Mouse (Mus musculus) heart, embryonic 16.5 days (tissue): ENCODE results near the gene Gpr15. TPM values are rescaled to one million over a fixed set of nuclear protein-coding genes. Genes with fewer than 3 reads are reported as not detected.
A peak's percentile ranks its signal among the peaks of the same experiment; 100 is the strongest.

Source experiments
- ATAC-seq: fragments of 200-750 bp; cut with Nextera tagmentation; replicated peaks from 2 replicates; pipeline ENCODE4 v1.8.0; 2017; ENCODE audit warnings: moderate number of reproducible peaks; ENCODE audit not compliant: insufficient read depth, low FRiP score; ENCODE audit errors: extremely low read depth
- H3K27ac ChIP-seq: fragments of 300-500 bp; sonication (generic); 2 replicates; pipeline ENCODE4 v1.5.1; 2014; ENCODE audit warnings: mild to moderate bottlenecking, low read length, control low read depth, moderate library complexity
- H3K27me3 ChIP-seq: fragments of 300-500 bp; sonication (generic); 2 replicates; pipeline ENCODE4 v1.6.1; 2014; ENCODE audit warnings: low read length, mixed read lengths; ENCODE audit not compliant: control insufficient read depth, insufficient read depth
- H3K36me3 ChIP-seq: fragments of 300-500 bp; sonication (generic); 2 replicates; pipeline ENCODE4 v1.6.1; 2014; ENCODE audit not compliant: control insufficient read depth, insufficient read depth
- H3K4me1 ChIP-seq: fragments of 300-500 bp; sonication (generic); 2 replicates; pipeline ENCODE4 v1.6.1; 2014; ENCODE audit warnings: low read length, mixed read lengths; ENCODE audit not compliant: control insufficient read depth, insufficient read depth
- H3K4me2 ChIP-seq: fragments of 300-500 bp; sonication (generic); 2 replicates; pipeline ENCODE4 v1.6.1; 2014; ENCODE audit warnings: low read depth, mild to moderate bottlenecking, control low read depth, low read length
- H3K4me3 ChIP-seq: fragments of 300-500 bp; sonication (generic); 2 replicates; pipeline ENCODE4 v1.5.1; 2014; ENCODE audit warnings: mild to moderate bottlenecking, control low read depth, low read length
- H3K9ac ChIP-seq: fragments of 300-500 bp; sonication (generic); 2 replicates; pipeline ENCODE4 v1.6.1; 2014; ENCODE audit warnings: low read length, control low read depth
- H3K9me3 ChIP-seq: fragments of 300-500 bp; sonication (generic); replicated peaks from 2 replicates; pipeline ENCODE4 v1.6.1; 2016; ENCODE audit warnings: low read length; ENCODE audit not compliant: control insufficient read depth
- WGBS: fragments of 180-500 bp; shearing (Covaris S2); extraction: QIAGEN DNeasy Blood & Tissue Kit; methylation state at CpG from one replicate; pipeline ENCODE4 v1.1.7; 2014; 5-methylcytosine and 5-hydroxymethylcytosine counted together
- polyA plus RNA-seq: library from polyadenylated mRNA; unstranded; fragments of >200 nt; fragmentation: Nextera tagmentation; extraction: Ambion mirVana; gene quantifications from 2 replicates; pipeline ENCODE4 v1.2.1, GENCODE M21; 2015

Gene Gpr15
- polyA plus RNA-seq, 1 experiment from 2014 or later: 1.00 TPM

GRCm38 (mm10) chr16:58694091-58694490 lies 24.8 kb downstream of the Gpr15 start:
- Histone ChIP-seq H3K36me3 (no peaks in the 10 kb centered on the region), H3K4me3 (no peak overlapping the region), H3K27me3 (no peaks in the 10 kb centered on the region), H3K4me2 (no peak overlapping the region), H3K9ac (no peak overlapping the region), H3K27ac (no peak overlapping the region), H3K9me3 (no peaks in the 10 kb centered on the region), H3K4me1 (no peaks in the 10 kb centered on the region)
- ATAC-seq: no peak
- 85% methylated on average over 5 of the region's 5 CpGs for WGBS

- no peak overlapping the region for H3K4me3 ChIP-seq
- WGBS: 74% methylated on average over 5 of the region's 5 CpGs
- H3K9ac ChIP-seq: no peak overlapping the region
- no peaks in the 10 kb centered on the region for H3K36me3 ChIP-seq
- no peaks in the 10 kb centered on the region for H3K27me3 ChIP-seq
- no peak overlapping the region for H3K4me2 ChIP-seq
- no peak for ATAC-seq
- no peaks in the 10 kb centered on the region for H3K9me3 ChIP-seq
- H3K4me1 ChIP-seq: peaks cover 4% of the 10 kb centered on the region
- no peak overlapping the region for H3K27ac ChIP-seq
Measured at GRCm38 (mm10) chr16:58690322-58690732, 28.5 kb downstream of the Gpr15 start.

GRCm38 (mm10) chr16:58689555-58690169 lies 29.2 kb downstream of the Gpr15 start:
- Histone ChIP-seq H3K4me1 (peaks cover 4% of the 10 kb centered on the region), H3K27me3 (no peaks in the 10 kb centered on the region), H3K27ac (no peak overlapping the region), H3K36me3 (no peaks in the 10 kb centered on the region), H3K9me3 (no peaks in the 10 kb centered on the region), H3K9ac (no peak overlapping the region), H3K4me3 (no peak overlapping the region), H3K4me2 (no peak overlapping the region)
- WGBS: 70% methylated on average over 5 of the region's 5 CpGs
- ATAC-seq: no peak

- no peaks in the 10 kb centered on the region for H3K36me3 ChIP-seq
- no peak overlapping the region for H3K4me2 ChIP-seq
- no peaks in the 10 kb centered on the region for H3K27me3 ChIP-seq
- H3K9me3 ChIP-seq: no peaks in the 10 kb centered on the region
- 93% methylated on average over 1 of the region's 1 CpGs for WGBS
- no peak overlapping the region for H3K9ac ChIP-seq
- peaks cover 4% of the 10 kb centered on the region for H3K4me1 ChIP-seq
- H3K4me3 ChIP-seq: no peak overlapping the region
- H3K27ac ChIP-seq: no peak overlapping the region
- no peak for ATAC-seq
Measured at GRCm38 (mm10) chr16:58688534-58688933, 30.3 kb downstream of the Gpr15 start.

GRCm38 (mm10) chr16:58685548-58686537 lies 33.0 kb downstream of the Gpr15 start:
- ATAC-seq: peak; percentile 68; the same call in 1 of the 2 replicates

GRCm38 (mm10) chr16:58684537-58684936 lies 34.3 kb downstream of the Gpr15 start:
- no peaks in the 10 kb centered on the region for H3K27me3 ChIP-seq
- H3K36me3 ChIP-seq: peaks cover 14% of the 10 kb centered on the region; the same call in 1 of the 2 replicates
- H3K9me3 ChIP-seq: no peaks in the 10 kb centered on the region
- no peak overlapping the region for H3K27ac ChIP-seq
- no peak for ATAC-seq
- H3K9ac ChIP-seq: no peak overlapping the region
- no peak overlapping the region for H3K4me2 ChIP-seq
- H3K4me1 ChIP-seq: peaks cover 4% of the 10 kb centered on the region
- H3K4me3 ChIP-seq: no peak overlapping the region

More at GRCm38 (mm10) chr16:58685548-58686537, 33.0 kb downstream of the Gpr15 start:
- H3K4me3 ChIP-seq: peak overlapping the region; percentile 23
- peak overlapping the region; percentile 49 for H3K4me2 ChIP-seq
- H3K36me3 ChIP-seq: peaks cover 9% of the 10 kb centered on the region; the same call in 1 of the 2 replicates
- 47% methylated on average over 20 of the region's 20 CpGs for WGBS
- H3K9ac ChIP-seq: peak overlapping the region; percentile 3; the same call in 1 of the 2 replicates
- peaks cover 4% of the 10 kb centered on the region for H3K4me1 ChIP-seq
- H3K9me3 ChIP-seq: no peaks in the 10 kb centered on the region
- 0 out of 2 replicates have a peak overlapping the region, but pooled peaks have one; percentile 14 for H3K27ac ChIP-seq
- H3K27me3 ChIP-seq: no peaks in the 10 kb centered on the region

GRCm38 (mm10) chr16:58683911-58684310 lies 35.0 kb downstream of the Gpr15 start:
- 83% methylated on average over 4 of the region's 4 CpGs for WGBS
- Histone ChIP-seq H3K9me3 (no peaks in the 10 kb centered on the region), H3K27ac (no peak overlapping the region), H3K36me3 (peaks cover 14% of the 10 kb centered on the region; the same call in 1 of the 2 replicates), H3K27me3 (no peaks in the 10 kb centered on the region), H3K4me3 (no peak overlapping the region), H3K4me1 (peaks cover 4% of the 10 kb centered on the region), H3K9ac (no peak overlapping the region), H3K4me2 (no peak overlapping the region)
- no peak for ATAC-seq

- no peak overlapping the region for H3K9ac ChIP-seq
- H3K4me2 ChIP-seq: no peak overlapping the region
- H3K4me3 ChIP-seq: no peak overlapping the region
- peak overlapping the region; percentile 42; the same call in 1 of the 2 replicates for H3K27ac ChIP-seq
- ATAC-seq: no peak
- peaks cover 4% of the 10 kb centered on the region for H3K4me1 ChIP-seq
- WGBS: 67% methylated on average over 7 of the region's 7 CpGs
- peaks cover 18% of the 10 kb centered on the region for H3K36me3 ChIP-seq
- H3K9me3 ChIP-seq: no peaks in the 10 kb centered on the region
- H3K27me3 ChIP-seq: no peaks in the 10 kb centered on the region
Measured at GRCm38 (mm10) chr16:58682870-58683269, 36.0 kb downstream of the Gpr15 start.

GRCm38 (mm10) chr16:58682046-58682445 lies 36.8 kb downstream of the Gpr15 start:
- Histone ChIP-seq H3K9ac (no peak overlapping the region), H3K36me3 (peaks cover 21% of the 10 kb centered on the region), H3K4me2 (no peak overlapping the region), H3K4me3 (no peak overlapping the region), H3K27ac (no peak overlapping the region), H3K4me1 (peaks cover 4% of the 10 kb centered on the region), H3K9me3 (no peaks in the 10 kb centered on the region), H3K27me3 (no peaks in the 10 kb centered on the region)
- ATAC-seq: no peak
- WGBS: 91% methylated on average over 6 of the region's 6 CpGs
